Mouse (Mus musculus) regulatory T cell (primary cell): Measurements from ENCODE around the gene Grid2.

Experiments used
- in situ Hi-C: fragments of 300-600 bp; cut with MboI, MseI; formaldehyde crosslinking; loops from one replicate; pipeline ENCODE4 v1.15.1; 2025; ENCODE audit warnings: high pct_unique_total_duplicates

The Grid2 gene

DNA sequence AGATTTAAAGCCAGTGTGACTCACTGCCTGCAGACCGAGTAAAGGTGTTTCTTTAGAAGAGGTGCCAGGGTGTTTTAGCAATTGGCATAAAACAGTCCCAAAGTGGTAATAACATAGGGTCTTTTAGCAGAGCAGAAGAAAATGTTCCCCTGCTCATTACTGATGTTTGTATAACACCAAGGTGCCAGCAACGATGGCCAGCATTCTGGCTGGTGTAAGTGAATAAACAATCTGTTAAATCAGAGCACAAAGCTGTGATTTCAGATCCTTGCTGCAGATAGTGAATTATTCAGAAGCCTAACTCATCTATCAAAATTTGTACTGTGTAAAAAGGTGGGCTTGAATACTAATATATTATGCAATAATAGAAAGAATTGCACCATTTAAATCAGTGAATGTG, 353.9 kb downstream of the Grid2 start:
- in situ Hi-C loops = no loop called here

DNA sequence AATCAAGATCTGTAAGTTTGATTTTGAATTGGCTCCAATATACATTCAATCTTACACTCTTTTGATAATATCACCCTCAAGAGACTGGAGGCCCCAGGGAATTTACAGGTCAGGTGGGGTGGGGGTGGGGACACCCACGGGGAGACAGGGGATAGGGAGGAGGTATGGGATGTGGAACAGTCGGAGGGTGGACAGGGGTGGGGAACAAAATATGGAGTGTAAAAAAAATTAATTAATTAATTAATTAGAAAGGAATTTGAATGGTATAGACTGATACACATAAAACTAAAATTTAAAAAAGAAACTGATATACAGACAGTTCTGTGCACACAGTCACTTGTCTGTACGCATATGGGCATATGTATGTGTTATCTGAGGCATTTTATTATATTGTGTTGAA, 380.3 kb downstream of the Grid2 start:
- in situ Hi-C loops = no loop called here

DNA sequence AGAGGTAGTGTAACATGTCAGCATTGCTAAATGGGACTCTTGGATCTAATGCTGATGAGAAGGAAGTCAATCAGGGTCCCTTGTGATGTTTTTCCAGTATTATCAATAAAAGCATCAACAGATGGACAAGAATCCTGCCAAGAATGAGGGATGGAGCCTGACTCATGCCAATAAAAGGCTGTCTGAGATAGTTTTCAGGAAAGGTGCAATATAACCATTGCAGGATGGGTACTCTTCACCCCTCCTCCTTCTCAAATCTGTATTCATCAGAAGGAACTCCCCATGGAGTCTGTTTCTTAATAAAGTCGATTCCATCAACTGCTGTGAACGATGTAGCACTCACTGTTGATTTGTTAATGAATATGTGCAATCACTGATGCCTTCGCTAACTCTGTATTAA, 403.7 kb downstream of the Grid2 start:
- in situ Hi-C loops = no loop called here

DNA sequence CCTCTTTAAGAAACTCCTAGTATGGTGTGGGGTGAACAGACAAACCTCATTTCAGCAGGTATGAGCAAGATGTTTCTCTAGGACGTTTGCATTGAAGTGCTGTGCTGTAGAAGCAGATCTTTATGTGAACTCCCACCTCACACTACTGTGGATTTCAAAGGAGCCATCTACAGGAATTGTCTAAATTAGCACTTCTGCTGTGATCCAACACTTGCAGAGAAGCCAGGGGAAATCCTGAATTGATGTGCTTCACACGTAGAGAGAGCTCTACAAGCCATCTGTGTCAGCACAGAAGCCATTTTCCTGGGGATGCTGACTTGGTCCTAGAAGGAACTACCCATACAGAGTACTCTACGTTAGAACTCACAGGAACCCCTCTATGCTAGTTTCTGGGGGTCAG, 430.0 kb downstream of the Grid2 start:
- in situ Hi-C loops = no loop called here

DNA sequence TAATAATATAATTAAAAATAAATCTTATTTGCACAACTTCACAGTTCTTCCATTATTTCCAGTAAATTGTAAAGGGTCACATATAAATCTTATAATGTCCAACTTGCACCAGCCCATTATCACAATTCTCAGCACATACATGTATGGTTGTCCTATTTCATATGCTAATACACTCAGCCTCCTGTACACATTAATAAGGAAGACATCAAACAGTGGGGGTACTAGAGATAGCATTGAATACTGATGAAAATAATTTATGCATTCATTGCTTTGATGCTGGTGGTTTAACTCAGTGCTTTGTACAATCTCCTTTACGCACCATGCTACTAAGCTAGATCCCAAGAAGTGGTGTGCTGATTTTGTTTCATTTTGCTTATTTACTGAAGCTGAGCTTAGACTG, 446.0 kb downstream of the Grid2 start:
- in situ Hi-C loops = no loop called here

DNA sequence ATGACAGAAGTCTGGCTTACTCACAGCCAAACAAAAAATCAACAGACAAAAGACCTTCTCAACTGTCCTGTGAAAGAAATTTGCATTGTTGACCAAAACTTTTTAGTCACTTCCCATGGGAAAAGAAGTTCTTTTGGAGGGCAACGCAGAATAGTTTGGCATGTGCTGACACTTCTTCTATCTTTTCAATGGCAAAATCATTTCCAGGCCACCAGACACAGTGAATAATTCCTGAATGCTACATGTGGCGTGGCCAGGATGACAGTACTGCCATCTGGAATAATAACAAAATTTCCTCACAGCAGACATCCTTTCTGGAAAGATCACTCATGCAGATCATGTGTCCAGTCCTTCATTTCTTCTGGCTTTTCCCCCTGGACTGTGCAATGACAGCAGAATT, 478.1 kb downstream of the Grid2 start:
- in situ Hi-C loops = no loop called here

DNA sequence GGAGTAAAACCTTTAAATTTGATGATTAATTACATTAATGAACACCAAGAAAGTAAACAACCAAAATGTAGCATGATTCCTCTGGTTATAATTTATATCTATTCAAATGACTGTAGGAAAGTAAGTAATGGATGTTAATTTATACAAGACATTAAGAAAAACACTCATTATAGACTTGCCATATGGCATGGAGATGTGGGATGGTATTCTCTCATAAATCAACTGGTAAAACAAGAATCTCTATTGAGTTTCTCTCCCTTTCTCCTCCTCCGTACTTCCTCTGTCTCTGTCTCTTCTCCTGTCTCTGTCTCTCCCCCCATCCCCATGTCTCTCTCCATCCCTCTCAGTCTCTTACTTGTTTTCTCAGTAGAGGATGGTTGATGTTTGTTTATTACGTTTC, 506.9 kb downstream of the Grid2 start:
- in situ Hi-C loops = no loop called here

DNA sequence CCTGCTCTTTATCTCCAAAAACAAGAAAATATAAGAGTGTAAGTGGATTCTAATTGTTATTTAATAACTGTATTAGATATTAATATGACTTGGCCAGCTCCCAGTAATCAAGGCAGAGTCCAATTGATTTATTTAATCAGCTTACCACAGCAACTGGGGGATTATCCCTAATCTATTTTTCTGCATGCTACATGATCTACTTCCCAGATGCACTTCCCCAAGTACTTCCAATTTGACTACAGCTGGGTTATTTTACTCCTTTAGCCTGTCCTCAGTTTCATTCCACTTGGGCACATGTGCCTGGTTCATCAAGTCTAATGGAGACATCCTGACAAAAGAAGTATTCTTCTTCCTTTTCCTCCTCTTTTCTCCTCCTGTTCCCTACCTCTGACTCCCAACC, 539.0 kb downstream of the Grid2 start:
- in situ Hi-C loops = no loop called here

DNA sequence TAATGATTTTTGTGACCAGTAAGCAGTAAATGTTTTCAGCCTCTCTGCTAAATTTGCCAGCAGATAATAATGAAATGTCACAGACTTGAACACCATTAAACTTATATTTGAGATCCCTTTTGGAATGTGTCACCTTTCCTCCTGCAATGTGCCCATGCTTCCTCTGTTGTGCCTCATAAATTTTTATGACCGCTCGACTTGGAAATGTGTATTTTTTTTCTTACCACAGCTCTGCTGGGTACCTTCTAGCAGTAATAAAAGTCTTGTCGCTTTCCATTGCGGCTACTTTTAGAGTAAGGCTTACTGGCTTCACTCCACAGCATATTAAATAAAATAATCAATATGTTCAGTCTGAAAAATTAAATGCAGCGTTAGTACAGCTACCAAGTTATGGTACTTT, 564.6 kb downstream of the Grid2 start:
- in situ Hi-C loops = loop anchor here (10.0 kb wide), 1 partner anchor 715 kb away; no protein-coding TSS in a partner anchor

DNA sequence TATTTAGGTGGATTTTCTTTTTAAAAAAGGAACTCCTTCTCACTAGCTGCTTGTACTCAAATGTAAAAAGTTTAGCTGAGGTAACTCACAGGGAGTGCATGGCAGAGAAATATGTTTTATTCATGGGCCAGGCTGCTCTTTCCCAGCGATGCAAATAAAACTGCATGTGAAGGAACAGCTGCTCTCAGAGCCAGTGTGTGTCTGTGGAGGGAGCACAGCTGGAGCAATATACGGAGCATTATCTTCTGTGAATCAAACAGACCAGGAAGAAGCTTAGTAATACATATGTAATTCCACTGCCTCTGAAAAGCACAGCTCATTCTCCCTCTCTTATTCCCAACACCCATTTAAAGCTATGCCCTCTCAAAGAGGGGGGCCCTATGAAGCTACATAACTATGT, 607.0 kb downstream of the Grid2 start:
- in situ Hi-C loops = no loop called here

DNA sequence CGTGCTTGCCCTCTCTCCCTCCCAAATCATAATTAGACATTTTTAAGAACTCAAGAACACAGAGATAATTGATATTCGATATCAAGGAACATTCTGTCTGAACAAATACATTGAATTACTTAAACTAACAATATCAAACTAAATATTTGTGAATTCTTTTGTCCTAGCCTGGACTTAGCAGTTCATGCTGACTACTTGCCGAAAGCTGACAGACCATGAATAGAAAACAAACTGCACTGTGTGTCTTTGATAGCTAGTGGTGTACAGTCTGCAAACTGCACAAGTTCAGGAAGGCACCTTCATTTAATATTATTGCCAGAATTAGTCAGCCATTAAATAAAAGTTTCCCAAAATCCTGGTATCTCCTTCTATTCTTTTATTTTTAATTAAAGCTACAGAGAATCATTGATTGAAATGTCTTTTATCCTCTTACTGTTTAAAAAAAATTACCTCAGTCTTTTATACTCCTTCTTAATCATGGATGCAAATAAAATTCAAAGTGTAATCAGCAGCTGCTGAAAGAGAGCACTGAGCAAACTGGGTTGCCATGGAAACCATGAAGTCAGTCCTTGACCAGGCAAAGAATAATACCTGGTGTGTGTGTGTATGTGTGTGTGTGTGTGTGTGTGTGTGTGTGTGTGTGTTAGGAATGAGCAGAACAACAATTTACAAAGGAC, 621.5 kb downstream of the Grid2 start:
- in situ Hi-C loops = no loop called here

DNA sequence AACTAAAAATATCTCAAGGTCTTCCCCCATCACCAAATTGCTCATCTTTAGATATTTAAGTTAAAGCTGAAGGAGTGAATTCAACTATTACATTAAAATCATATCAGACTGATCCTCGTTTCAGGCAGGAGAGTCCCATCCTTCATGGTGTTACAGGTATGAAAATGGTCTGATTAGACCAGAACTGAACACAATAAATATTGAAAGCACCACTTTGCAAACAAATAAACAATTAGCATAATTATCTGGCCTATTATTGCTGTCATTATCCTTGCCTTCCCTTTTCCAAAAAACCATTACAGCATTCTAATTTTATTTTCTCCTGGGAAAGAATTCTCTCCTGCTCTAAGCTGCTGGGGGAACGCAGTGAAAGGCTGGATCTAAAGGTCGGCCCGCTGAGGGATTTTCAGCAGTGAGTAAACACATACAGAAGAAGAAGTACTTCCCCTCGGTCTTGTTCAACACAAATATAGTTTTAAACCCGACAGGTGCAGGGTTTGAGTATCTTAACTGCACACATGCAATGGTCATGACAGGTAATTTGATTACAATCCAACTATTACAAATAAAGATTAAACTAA, 622.2 kb downstream of the Grid2 start:
- in situ Hi-C loops = no loop called here

DNA sequence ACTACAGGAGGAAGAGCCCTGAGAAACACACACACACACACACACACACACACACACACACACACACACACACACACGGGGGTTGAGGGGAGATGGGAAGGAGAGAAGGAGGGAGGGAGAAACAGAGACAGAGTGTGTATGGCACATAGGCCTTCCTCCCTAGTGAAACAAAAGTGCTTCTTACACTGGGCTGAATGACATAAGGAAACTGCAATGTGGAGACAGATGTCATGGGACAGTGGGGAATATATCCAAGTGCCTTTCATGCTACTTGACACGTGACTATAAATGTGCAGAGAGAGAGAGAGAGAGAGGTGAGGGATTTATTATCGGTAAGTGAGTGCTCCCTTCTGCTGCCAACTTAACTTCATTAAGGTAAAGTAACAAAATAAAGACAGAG, 639.0 kb downstream of the Grid2 start:
- in situ Hi-C loops = no loop called here

DNA sequence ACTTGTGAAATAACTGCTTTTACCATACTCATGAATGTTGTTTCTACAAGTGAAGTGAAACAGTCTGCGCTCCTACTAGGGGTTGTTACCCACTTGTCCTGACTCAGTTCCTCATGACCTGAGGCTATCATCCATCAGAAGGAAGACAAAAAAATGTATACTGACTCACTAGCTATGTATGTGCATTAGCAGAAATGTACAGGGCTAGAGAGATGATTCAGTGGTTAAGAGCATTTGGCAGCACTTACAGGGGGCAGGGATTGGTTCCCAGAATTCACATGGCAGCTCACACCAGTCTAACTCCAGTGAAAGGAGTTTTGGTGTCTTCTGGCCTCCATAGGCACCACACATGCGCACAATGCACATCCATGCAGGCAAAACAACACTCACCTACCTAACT, 642.5 kb downstream of the Grid2 start:
- in situ Hi-C loops = no loop called here

DNA sequence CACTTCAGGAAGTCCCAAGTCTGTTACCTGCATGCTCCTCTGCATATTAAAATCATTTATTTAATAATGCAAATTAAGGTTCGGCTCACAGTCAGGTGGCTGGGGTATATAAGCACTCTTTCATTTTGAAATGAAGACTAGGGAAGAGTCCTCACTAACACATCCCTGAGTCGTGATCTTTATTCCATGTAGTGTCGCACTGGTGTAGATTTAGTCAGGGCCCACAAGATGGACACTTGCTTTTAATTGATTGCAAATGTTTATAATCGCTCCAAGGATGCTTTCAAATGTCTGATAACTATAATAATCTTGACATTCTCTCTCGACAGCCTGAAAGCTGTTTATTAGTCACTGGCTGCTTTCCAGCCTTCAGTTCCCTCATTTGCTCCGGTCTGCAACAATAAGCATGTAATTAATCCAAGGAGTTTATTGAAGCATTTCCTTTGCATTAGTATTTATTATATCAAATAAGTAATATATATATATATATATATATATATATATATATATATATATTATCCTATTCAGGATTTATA, 661.4 kb downstream of the Grid2 start:
- in situ Hi-C loops = no loop called here

DNA sequence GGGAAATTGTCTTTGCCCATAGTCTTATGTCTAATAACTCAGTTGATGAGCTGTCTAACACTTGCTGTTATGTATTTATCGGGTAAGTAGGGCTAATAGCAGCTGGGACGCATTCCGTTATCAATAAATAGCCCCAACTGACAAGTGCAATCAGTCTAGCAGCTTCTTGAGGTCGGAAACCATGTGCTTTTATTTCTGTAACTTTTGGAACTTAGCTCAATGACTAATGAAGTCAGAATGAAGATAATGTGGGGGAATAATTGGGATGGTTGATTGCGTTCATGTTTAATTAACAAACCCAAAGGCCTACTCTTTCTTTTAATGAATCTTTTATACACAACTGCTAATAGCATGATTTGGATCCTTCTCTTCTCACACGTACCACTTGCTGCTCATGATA, 666.3 kb downstream of the Grid2 start:
- in situ Hi-C loops = no loop called here

DNA sequence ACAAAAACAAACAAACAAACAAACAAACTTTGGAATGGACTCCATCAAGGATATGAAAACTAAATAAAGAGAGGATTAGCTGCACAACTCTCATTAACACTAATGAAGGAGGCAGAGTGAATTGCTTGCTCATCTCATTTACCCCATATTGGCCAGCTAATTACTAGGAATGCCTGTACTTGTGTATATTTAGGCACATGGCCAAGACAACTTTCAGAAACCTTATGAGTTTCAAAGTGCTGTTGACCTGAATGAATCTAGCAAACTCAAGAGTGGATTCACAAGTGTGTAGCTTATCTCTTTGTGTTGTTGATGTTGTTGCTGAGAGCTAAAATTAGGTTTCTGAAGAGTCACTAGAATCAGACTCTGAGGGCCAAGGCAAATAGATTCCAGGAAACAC, 675.5 kb downstream of the Grid2 start:
- in situ Hi-C loops = no loop called here

DNA sequence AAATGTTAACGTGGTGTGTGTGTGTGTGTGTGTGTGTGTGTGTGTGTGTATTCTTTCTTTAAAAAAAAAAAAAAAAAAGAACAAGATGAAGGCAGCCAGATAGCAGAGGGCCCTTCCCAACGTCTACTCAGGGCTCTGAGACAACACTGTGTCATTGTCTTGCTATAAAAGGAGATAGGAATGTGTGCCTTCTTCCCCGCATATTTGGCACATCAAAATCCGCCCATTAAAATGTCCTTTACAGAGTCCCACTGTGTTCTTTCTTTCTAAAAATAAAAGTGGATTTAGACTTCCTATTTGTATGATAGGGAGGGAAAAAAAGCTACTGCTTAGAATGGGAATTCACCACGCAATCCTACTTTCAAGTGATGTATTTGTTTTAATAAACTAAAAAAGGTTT, 691.0 kb downstream of the Grid2 start:
- in situ Hi-C loops = no loop called here

DNA sequence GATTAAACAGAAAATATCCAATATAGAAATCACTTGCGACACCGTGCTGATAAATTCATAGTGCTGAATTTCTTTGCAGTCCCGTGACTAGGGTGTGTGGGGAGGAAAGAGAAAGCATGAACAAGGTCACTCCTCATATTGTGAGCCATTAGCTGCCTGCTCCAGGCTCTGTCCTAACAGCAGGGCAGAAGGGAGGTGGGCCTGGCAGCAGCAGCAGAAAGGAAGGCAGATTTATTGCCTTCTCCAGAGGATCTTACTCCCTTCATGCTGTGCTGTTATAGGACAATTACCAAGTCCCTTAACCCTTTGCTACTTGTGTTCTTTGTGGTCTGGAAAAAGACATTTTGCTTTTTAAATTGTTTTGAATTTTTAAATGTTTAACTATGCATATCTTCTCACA, 708.1 kb downstream of the Grid2 start:
- in situ Hi-C loops = no loop called here

DNA sequence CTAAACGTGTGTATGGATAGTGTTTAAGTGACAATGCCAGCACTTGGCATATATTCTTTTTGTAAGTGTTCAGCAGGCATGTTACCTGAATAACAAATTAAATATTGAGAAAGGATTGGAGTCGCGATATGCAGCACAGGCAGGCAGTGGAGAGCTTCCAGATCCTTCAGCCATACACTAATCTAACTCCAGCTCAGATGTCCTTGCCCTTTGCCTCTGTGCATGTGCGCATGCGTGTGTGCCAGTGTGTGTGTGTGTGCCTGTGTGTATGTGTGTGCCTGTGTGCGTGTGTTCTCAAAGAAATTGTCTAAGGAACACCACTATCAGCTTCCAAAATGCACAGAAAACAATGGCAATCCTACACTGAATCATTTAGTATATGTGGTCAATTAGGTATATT, 708.6 kb downstream of the Grid2 start:
- in situ Hi-C loops = no loop called here

DNA sequence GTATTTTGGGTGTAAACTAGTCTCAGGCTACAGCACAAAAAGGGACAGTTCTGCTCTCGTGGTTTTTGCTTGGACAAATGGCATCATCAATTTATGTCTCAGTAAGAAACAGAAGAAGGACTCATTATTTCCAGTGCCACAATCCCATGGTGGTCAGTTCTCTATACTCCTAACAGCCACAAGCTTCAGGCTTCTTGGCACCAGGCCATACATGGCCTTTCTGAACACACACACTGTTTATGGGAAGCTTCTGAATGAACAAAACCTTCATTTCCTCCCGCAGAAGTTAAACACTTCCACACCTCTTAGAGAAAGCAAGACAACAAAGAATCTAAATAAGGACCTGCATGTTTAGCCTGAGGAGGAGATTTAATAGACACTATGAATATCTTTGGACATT, 709.1 kb downstream of the Grid2 start:
- in situ Hi-C loops = no loop called here

DNA sequence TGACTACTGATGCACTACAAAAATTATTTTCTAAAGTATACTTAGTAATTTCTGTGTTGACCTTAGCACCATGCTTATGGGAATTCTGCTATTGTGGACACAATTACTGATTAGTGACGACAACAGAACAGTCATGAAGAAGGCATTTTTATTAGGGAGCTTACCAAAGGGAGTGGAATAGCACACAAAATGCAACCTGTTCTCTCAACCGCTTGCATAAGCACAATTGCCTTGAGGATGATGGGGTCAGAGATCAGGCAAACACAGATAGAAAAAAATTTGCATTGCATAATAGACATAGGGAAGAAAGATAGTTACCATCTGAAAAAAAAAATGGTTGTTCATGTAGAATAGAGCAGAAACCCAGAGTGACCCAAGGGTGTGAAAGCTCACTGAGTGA, 790.4 kb downstream of the Grid2 start:
- in situ Hi-C loops = no loop called here

DNA sequence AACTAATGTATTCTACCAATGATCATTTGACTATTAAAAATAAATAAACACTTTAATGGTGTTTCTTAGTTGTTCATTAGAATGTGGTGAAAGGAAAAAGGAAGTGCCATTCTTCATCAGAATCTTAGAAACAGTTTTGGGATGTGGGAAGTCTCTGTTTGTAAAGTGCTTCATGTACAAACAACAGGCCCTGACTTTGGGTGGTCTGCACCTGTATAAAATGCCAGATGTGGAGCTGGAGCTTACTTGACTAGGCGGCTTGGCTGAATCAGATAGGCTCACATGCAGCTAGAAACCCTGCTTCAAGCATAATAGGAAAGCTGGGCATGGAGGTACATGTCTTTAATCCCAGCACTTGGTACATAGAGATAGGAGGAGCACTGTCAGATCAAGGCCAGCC, 791.1 kb downstream of the Grid2 start:
- in situ Hi-C loops = no loop called here

DNA sequence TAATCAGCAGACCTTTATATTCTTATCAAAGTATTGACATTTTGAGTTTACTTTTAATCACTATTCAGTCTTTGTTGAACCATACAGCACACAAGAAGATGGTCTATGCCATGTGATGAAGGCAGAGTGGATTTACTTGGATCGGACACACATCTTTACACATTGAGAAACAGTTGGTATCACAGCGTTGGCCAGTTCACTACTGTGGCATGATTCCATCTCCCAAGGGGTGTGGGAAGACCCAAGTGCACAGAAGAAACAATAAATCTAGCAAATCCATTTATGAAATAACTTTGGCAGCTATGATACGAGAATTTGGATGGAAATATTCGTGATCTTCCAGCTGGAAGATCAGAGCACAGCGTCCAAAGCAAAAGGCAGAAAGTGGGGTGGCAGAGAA, 792.3 kb downstream of the Grid2 start:
- in situ Hi-C loops = no loop called here
